Mouse (Mus musculus): ENCODE data around the gene B3gat1. TPM values are rescaled to one million over a fixed set of nuclear protein-coding genes. Genes with fewer than 3 reads are reported as not detected.

B3gat1 gene
- polyA plus RNA-seq, 1 experiment: not detected

DNA sequence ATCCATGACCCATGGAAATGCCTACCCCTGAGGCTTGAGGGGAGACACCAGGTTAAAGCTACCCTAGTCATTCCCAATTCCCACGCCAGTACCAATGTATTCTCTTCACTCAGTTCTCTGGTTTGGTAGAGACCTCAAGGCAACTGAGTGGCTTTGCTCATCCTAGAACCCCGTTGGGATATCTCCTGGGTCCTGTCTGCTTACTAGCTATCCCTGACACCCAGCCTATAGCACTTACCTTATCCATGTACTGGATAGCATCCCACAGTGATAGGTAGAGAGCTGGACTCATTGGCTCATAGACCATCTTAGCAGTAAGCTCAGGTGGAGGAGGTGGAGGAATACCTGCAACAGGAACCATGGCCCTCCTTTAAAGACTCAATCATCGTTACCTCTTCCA, 34.7 kb downstream of the B3gat1 start:
- no peaks in the 10 kb centered on the region for H3K27me3 ChIP-seq (replicated peaks)
- H3K36me3 ChIP-seq (replicated peaks; ENCODE audit: low read length): no peaks in the 10 kb centered on the region
- TF ChIP-seq GATA1 (IDR thresholded peaks at IDR 0.05; ENCODE audit: borderline replicate concordance, low read length) (no peak), FLI1 (IDR thresholded peaks at IDR 0.05; ENCODE audit: low read length) (no peak)
- H3K4me1 ChIP-seq: no peaks in the 10 kb centered on the region
- 0 out of 2 replicates have a peak, but pooled peaks cover 10% of the 10 kb centered on the region for H3K9me3 ChIP-seq
- no peak overlapping the region for H3K4me3 ChIP-seq (replicated peaks)

DNA sequence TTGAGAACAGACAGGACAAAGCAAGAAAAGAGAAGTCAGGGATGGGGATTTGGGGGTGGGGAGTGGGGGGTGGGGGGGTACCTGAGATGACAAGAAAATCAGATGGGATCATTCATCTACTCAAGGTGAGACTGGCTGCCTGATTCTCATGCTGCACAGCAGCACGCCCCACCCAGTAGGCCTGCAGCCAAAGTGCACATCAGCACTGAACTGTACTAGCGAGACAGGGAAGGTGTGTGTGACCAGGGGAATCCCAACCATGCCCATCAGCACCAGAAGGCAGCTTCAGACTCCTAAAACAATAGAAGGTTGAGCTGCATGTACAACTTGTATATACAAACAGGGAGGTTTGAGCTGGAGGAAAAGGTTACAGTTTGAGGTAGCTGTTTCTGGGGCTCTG, 42.2 kb downstream of the B3gat1 start:
- Histone ChIP-seq H3K9me3 (no peaks in the 10 kb centered on the region), H3K27me3 (replicated peaks) (no peaks in the 10 kb centered on the region), H3K4me3 (replicated peaks) (no peak overlapping the region), H3K4me1 (no peaks in the 10 kb centered on the region), H3K36me3 (replicated peaks; ENCODE audit: low read length) (no peaks in the 10 kb centered on the region)
- TF ChIP-seq FLI1 (IDR thresholded peaks at IDR 0.05; ENCODE audit: low read length) (no peak), GATA1 (IDR thresholded peaks at IDR 0.05; ENCODE audit: borderline replicate concordance, low read length) (no peak)

DNA sequence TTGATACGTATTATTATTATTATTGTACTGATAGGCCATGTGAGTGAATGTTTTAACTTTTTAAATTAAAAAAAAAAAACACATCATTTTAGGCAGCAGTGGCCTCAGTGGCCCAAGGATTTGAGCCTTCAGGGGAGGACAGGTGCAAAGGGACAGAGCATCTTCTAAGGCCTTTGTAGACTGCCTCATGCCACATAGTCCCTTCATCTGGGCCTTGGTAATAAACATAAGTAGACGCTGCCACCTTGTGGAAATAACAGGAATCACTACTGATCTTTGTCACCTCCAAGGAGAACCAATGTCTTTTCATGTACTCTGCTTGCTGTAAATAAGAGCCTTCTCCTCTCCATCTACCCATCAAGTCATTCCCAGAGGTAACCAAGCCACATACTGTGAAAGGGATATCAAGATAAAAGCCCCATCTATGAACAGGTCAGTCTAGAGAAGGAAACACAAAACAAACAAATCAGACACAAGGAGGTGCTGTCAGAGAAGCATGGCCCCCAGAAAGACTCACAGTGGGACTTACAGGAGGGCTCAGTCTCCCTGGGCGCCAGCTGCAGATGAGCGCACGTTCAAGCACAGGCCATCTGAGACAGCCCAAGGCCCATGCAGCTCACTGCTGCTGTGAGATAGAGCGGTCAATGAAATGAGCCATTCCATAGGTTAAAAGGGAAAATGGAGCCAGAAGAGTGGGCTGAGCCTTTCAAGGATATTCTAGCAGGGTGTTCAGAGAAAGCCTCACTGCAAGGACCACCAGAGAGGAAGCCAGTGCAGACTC, 42.8 kb downstream of the B3gat1 start:
- Histone ChIP-seq H3K4me3 (replicated peaks) (no peak overlapping the region), H3K27me3 (replicated peaks) (no peaks in the 10 kb centered on the region), H3K4me1 (no peaks in the 10 kb centered on the region), H3K36me3 (replicated peaks; ENCODE audit: low read length) (no peaks in the 10 kb centered on the region), H3K9me3 (no peaks in the 10 kb centered on the region)
- TF ChIP-seq FLI1 (IDR thresholded peaks at IDR 0.05; ENCODE audit: low read length) (no peak), GATA1 (IDR thresholded peaks at IDR 0.05; ENCODE audit: borderline replicate concordance, low read length) (no peak)

DNA sequence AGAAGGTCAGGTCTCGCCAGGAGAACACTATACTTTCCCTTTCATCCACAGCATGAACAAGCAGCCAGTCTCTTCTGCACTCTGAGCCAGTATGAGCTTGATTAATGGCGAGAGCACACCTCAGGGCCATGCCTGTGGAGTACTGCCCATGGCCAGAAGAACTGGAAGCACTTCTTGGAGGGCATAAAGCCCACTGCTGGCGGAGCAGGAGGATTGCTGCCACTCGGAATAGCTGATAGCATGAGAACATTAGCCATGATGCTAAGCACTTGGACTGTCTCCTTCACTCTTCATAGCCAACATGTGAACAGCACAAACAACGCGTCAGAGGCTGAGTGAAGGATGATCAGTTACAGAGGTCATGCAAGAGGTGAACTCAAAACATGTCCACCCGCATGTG, 44.9 kb downstream of the B3gat1 start:
- Histone ChIP-seq H3K9me3 (no peaks in the 10 kb centered on the region), H3K4me3 (replicated peaks) (no peak overlapping the region), H3K36me3 (replicated peaks; ENCODE audit: low read length) (no peaks in the 10 kb centered on the region), H3K27me3 (replicated peaks) (no peaks in the 10 kb centered on the region), H3K4me1 (no peaks in the 10 kb centered on the region)
- TF ChIP-seq FLI1 (IDR thresholded peaks at IDR 0.05; ENCODE audit: low read length) (no peak), GATA1 (IDR thresholded peaks at IDR 0.05; ENCODE audit: borderline replicate concordance, low read length) (no peak)

DNA sequence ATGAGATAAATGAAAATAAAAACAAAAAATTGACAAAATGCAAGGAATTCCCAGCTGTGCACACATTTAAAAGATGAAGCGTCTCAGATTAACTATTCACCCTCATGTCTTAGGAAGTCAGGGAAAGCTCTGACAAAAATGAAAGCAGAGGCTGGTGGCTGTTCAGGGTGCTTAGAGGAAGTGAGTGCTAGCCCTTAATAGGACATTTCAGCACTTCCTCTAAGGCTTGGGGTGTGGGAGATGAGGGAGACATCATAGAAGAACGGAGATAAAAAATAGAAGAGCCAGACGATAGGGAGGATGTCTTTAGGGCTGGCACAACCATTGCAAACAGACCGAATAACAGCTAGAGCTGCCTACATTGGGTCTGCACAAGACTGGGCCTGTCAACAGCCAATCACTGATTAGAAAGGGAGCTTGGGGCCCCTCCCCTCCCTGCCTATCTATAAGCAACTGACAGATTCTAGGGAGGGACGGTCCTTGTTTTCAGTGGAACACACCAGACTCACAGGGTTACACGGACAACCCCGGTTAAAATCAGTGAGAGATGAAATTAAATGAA, 50.0 kb downstream of the B3gat1 start:
- no peaks in the 10 kb centered on the region for H3K36me3 ChIP-seq (replicated peaks; ENCODE audit: low read length)
- H3K4me3 ChIP-seq (replicated peaks): no peak overlapping the region
- TF ChIP-seq FLI1 (IDR thresholded peaks at IDR 0.05; ENCODE audit: low read length) (no peak), GATA1 (IDR thresholded peaks at IDR 0.05; ENCODE audit: borderline replicate concordance, low read length) (no peak)
- no peaks in the 10 kb centered on the region for H3K4me1 ChIP-seq
- no peaks in the 10 kb centered on the region for H3K9me3 ChIP-seq
- no peaks in the 10 kb centered on the region for H3K27me3 ChIP-seq (replicated peaks)

DNA sequence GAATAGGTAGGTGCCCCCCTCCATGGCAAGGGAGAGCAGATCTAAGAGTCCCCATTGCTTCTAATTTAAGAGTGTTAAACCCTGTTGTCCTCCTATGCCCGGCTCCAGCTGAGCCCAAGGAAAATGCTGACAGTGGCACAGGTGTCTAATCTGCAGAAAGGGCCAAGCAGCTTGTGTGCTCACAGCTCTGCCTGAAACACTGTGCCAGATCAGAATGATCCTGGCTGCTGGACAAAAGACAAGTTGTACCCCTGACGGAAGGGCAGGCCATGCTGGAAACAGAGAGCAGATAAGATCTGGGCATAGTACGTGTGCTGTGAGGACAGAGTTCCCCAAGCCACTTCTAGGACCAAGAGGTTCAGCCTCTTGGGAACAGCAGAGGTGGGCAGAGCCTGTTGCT, 59.3 kb downstream of the B3gat1 start:
- no peak for TF ChIP-seq FLI1 (IDR thresholded peaks at IDR 0.05; ENCODE audit: low read length)
- TF ChIP-seq GATA1 (IDR thresholded peaks at IDR 0.05; ENCODE audit: borderline replicate concordance, low read length): no peak
- Histone ChIP-seq H3K9me3 (0 out of 2 replicates have a peak, but pooled peaks cover 5% of the 10 kb centered on the region), H3K36me3 (replicated peaks; ENCODE audit: low read length) (no peaks in the 10 kb centered on the region), H3K4me1 (no peaks in the 10 kb centered on the region), H3K27me3 (replicated peaks) (no peaks in the 10 kb centered on the region), H3K4me3 (replicated peaks) (no peak overlapping the region)

DNA sequence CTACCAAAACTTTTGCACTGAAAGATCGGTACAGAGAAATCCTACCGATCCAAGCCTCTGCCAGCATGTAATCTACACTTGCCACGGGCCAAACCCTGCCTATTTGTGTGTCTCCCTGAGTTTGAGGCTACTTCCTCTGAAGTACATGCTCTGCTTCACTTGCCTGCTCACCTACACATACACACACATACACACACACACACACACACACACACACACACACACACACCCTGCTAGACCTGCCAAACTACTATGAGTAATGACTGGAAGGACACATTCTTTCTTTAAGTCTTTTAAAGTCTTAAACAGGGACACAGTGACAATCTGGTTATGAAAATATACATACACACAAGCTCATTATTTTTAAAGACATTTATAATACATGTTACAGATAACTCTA, 64.7 kb downstream of the B3gat1 start:
- Histone ChIP-seq H3K4me1 (no peaks in the 10 kb centered on the region), H3K4me3 (replicated peaks) (no peak overlapping the region), H3K9me3 (no peaks in the 10 kb centered on the region), H3K27me3 (replicated peaks) (no peaks in the 10 kb centered on the region), H3K36me3 (replicated peaks; ENCODE audit: low read length) (no peaks in the 10 kb centered on the region)
- TF ChIP-seq FLI1 (IDR thresholded peaks at IDR 0.05; ENCODE audit: low read length) (no peak), GATA1 (IDR thresholded peaks at IDR 0.05; ENCODE audit: borderline replicate concordance, low read length) (no peak)

DNA sequence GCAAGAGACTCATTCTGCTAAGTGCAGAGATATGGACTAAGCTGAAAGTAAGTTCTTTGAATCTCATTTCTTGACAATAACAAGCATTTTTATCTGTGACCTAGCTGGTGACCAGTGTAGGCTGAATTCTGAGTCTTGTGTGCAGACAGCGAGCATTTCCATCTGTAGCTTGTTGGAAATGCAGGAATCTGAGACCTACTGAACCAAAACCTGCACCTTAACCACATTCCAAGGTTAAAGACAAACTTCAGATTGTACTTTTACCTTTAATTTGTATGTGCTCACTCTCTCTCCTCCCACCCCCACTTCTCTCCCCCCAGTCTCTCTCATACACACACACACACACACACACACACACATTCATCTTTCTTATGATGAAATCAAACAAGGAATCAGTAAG, 65.2 kb downstream of the B3gat1 start:
- Histone ChIP-seq H3K27me3 (replicated peaks) (no peaks in the 10 kb centered on the region), H3K36me3 (replicated peaks; ENCODE audit: low read length) (no peaks in the 10 kb centered on the region), H3K4me3 (replicated peaks) (no peak overlapping the region), H3K4me1 (no peaks in the 10 kb centered on the region), H3K9me3 (no peaks in the 10 kb centered on the region)
- TF ChIP-seq GATA1 (IDR thresholded peaks at IDR 0.05; ENCODE audit: borderline replicate concordance, low read length) (no peak), FLI1 (IDR thresholded peaks at IDR 0.05; ENCODE audit: low read length) (no peak)

DNA sequence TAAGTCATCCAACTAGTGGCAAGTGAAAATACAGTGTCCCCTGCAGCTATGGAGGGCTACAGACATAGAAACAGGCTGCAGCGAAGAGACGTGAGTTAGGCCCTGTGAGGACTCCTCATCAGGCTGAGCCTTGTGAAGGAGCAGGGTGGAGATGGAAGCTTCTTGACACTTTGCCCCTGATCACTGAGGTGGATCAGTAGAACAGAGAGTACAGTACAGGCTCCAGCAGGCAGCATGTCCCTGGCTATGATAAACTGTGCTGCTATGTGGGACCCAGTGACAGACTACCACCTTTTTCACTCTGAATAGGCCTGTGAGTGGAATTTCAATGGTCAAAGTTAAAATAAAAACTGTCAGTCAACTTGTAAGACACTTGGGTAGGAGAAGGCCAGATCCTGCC, 66.8 kb downstream of the B3gat1 start:
- Histone ChIP-seq H3K4me1 (no peaks in the 10 kb centered on the region), H3K9me3 (no peaks in the 10 kb centered on the region), H3K36me3 (replicated peaks; ENCODE audit: low read length) (no peaks in the 10 kb centered on the region), H3K27me3 (replicated peaks) (peaks cover 3% of the 10 kb centered on the region), H3K4me3 (replicated peaks) (no peak overlapping the region)
- TF ChIP-seq GATA1 (IDR thresholded peaks at IDR 0.05; ENCODE audit: borderline replicate concordance, low read length) (no peak), FLI1 (IDR thresholded peaks at IDR 0.05; ENCODE audit: low read length) (no peak)

DNA sequence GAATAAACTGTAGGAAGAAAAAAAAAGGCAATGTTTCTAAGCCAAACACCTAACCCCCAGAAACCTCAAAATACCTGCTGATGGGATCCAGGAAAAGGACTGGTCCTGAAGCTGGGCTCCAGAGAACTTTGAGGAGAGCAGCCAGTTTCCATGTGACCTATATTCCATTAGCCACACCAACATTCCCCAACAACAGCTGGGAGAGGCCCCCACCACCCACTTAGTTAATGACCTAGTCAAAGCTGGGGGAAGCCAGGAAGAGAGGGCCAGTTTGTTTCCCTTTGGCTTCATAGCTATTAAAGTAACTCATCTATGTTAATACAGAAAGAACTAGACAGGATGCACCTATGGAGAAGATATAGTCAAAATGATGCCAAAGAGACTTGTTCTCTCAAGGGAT, 70.8 kb downstream of the B3gat1 start:
- Histone ChIP-seq H3K9me3 (peaks cover 3% of the 10 kb centered on the region; the same call in 1 of the 2 replicates), H3K27me3 (replicated peaks) (peaks cover 8% of the 10 kb centered on the region), H3K36me3 (replicated peaks; ENCODE audit: low read length) (no peaks in the 10 kb centered on the region), H3K4me3 (replicated peaks) (no peak overlapping the region), H3K4me1 (peaks cover 8% of the 10 kb centered on the region)
- TF ChIP-seq FLI1 (IDR thresholded peaks at IDR 0.05; ENCODE audit: low read length): no peak
- no peak for TF ChIP-seq GATA1 (IDR thresholded peaks at IDR 0.05; ENCODE audit: borderline replicate concordance, low read length)

All from megakaryocyte, embryonic 14.5 days (primary cell).